Mouse (Mus musculus) frontal cortex, adult 2 months (tissue): Measurements from ENCODE around the gene P2ry10. TPM values are rescaled to one million over a fixed set of nuclear protein-coding genes. Genes with fewer than 3 reads are reported as not detected.
"Not testable (repeated sequence)": the region's sequence is repeated elsewhere in the genome, so short reads cannot be mapped to it uniquely, and the experiment has no call there.

Source experiments
- DNase-seq, 2 experiments: peaks; one replicate each; pipeline ENCODE4 v3.0.0; 2022; ENCODE audit warnings: low spot score in 1 of 2; ENCODE audit errors: extremely low spot score in 1 of 2
- polyA plus RNA-seq: library from polyadenylated mRNA; depleted of rRNA; stranded (reverse); fragments of >200 nt; gene quantifications from 2 replicates; pipeline ENCODE4 v1.2.3, GENCODE M21; 2012; rRNA removed

Gene P2ry10
- 0.04 TPM in 1 of 2 replicates, not detected in the other for polyA plus RNA-seq

DNA sequence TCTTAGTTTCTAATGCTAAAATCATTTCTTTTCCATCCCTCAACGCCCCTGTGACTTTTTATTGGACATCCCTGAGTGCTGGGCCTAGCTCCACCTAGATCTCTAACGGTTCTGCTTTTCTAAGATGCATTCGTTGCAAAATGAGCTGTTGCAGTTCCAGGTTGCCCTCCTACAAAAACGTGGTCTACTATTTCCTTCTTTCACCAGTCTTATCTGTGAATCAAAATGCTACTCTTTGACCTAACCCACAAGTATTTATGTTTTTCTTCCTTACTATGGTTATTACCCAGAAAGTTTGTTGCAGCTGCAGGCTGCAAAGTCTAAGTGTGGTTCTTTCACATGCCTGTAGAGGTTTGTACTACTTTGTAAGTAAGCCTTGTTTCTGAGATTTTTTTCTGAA, at the start of gene P2ry10:
Gene P2ry10 (plus strand): TSS at position 316 of the 400 bp plus-strand sequence.
- DNase-seq = no peak

DNA sequence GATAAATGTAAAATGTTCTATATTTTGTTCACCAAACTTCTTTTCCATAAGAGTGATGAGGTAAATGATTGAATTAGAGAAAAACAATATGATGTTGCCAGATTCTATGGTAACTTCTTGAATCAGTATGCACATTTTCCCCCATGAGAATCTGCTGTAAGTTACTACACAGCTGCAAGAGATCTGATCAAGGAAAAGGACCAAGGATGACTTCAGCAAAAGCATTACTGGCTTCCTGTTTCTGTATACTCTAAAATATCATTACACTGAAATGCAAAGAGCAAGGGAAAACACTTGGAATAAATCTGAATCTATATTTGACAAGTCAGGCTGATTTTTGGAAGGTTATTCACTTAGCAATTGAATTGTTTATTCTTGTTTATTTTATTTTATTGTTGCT, 49.1 kb upstream of the P2ry10 start:
- no peak for DNase-seq

DNA sequence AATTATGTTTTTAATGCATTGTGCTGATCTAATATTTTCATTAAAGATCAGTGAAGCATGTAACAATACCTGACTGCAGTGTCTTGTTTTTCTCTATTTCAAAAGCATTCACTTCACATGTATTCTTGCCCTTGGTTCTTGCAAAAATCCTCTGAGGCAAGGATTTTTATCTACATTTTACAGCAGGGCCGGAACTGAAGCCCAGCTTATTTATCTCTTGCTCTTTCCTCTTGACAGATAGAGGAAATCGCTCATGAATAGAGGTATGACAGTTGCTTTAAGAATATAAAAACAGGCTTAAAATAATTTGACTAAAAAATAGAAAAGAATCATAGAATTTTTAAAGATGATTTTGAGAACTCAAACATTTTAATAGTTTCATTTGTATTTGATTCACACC, 48.7 kb upstream of the P2ry10 start:
- DNase-seq = no peak

DNA sequence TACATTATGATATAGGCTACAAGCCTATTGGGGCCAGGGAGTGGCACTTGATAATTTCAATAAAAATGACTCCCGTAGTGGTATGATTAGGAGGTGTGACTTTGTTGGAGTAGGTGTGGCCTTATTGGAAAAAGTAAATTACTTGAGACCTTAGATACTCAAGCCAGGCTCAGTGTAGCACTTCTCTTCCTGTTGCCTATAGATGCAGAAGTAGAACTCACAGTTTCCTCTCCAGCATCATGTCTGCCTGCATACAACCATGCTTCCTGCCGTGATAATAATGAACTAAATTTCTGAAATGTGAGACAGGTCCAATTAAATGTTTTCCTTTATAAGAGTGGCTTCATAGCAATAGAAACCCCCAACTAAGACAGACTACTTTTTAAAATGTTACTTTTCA, 45.9 kb upstream of the P2ry10 start:
- DNase-seq = no peak

DNA sequence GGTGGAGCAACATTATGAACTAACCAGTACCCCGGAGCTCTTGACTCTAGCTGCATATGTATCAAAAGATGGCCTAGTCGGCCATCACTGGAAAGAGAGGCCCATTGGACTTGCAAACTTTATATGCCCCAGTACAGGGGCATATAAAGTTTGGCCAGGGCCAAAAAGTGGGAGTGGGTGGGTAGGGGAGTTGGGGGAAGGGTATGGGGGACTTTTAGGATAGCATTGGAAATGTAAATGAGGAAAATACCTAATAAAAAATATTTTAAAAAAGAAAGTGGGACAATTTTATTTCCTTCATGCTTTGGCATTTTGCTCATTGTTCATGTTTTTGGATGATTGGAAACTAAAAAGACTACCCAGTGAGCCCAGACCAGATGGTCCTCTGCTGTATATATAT, 4.9 kb upstream of the P2ry10 start:
- not testable (repeated sequence) for DNase-seq

DNA sequence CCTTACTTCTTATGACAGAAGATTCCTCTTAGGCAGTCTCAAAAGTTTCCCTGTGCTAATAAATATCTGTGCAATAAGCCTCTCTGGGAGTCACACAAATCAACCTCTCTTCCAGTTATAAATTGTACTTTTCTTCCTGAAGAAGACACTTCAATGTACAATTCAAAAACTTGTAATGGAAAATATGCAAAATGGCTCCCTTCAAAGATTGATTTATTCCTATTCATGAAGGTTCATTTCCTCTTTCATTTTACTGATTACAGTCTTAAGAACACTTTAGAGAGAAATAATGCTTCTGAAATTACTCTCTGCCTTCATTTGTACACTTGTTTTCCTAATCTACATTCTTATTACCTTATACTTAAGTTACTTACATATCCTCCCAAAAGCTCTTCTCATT, 4.0 kb upstream of the P2ry10 start:
- no peak for DNase-seq

DNA sequence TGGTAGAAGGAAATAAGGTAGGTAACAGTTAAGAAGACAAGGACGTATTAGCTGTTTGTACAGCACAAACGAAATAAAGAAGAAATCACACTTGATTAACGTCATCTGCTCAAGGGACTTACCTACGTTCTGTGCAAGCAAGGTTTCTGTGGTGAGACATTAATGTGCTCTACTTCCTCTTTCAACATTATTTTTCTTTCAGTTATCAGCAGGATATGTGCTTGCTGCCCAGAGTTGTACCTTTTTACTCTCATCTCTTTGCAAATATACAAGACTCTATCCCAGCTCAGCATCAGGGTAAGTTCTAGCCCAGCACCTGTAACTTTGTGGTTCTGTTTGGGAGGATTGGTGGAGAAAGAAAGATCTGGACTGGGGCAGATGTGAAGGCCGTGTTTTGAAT, 839 bp downstream of the P2ry10 start:
- no peak for DNase-seq

DNA sequence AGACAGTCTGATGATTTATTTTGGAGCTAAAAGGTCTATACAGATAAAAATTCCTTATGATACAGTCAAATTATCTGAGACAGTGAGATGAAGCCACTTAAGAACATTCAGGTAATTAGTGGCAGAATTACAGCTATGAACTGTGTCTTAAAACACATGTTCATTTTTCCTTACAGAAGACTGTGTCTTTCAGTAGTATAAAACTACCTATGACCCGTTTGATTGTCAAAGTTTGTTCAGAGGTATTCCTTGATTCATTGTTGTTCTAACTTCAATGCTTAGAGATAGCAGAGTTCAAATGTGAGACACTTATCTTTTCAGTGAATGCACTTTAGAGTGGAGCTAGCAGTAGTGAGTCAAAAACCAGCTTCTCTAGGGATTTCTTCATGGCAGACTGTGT, 1.6 kb downstream of the P2ry10 start:
- DNase-seq = no peak

DNA sequence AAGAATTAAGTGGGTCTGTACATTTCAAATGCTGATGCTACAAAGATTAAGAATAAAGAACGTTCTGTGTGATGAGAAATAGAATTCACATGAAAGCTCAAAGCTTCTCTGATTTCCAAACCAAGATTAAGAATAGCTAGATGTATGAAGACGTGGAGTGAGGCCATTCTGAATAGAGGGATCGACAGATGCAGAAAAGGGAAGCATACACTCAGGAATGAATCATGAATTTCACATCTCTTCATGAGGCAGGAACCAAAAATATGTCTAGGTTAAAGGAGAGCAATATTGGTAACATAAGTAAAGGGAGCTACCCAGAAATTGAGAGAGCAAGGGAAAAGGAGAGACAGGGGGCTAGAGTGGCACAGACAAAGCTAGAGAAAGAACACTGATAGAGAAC, 7.3 kb downstream of the P2ry10 start:
- DNase-seq = no peak

DNA sequence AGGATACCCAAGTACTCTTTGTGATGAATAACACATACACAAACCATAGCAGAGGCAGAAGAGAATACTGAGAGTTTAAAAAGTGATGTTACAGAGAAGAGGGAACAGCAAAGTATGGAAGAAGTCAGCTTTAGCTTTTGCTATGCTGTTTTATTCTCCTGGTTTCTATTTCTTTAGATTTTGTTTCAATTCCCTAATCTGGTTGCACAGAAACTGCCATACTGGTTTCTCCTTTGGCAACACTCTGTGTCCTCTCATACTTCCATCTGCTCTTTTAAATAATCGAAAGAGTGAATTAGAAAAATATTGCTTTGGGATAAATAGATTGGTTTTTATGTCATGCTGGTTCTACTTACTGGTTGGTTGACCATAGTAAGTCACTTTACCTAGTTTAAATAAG, 28.0 kb downstream of the P2ry10 start:
- DNase-seq = no peak

DNA sequence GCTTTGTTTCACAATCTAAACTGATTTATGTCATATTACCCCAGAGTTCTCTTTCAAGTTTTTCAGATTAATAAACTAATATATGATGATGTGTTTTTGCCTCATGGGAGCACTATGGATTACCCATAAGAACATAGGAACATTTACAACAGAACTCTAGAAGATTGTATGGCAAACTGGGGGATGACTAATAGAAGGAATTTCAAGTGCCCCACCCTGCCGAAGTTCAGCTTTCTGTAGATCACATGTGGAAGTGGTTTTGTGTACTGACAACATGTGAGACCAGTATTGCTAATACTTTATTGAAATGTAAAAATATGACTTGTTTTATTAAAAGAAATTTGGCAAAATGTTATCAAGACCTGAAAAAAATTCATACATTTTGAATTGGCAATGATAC, 28.7 kb downstream of the P2ry10 start:
- DNase-seq = no peak

DNA sequence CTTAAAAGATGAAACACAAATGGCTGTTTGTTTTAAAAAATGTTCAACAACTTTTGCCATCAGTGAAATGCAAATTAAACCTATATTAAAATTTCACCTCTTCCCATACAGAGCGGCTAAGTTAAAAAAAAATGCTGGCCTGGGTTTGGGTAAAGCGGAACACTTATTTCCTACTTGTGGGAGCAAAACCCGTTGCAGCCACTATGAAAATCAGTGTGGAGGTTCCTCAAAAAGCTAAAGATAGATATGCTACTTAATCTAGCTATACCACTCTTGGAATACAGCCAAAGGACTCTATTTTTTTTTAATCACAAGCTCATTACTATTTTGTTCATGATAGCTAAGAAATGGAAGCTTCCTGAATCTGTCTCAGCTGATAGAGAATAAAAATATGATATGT, 54.9 kb downstream of the P2ry10 start:
- DNase-seq = no peak

DNA sequence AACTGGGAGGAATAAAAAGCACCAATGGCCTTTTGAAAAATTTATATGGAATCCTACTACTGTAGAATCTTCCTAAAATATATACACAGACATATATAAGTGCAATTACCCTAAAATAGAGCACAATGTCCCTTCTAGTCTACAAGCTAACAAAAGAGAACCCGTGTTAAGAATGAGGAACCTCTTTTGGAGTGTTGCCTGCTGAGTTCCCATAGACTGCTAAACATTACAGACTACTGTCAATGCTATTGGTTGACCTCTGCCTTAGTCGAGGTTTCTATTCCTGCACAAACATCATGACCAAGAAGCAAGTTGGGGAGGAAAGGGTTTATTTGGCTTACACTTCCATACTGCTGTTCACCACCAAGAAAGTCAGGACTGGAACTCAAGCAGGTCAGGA, 55.6 kb downstream of the P2ry10 start:
- no peak for DNase-seq

DNA sequence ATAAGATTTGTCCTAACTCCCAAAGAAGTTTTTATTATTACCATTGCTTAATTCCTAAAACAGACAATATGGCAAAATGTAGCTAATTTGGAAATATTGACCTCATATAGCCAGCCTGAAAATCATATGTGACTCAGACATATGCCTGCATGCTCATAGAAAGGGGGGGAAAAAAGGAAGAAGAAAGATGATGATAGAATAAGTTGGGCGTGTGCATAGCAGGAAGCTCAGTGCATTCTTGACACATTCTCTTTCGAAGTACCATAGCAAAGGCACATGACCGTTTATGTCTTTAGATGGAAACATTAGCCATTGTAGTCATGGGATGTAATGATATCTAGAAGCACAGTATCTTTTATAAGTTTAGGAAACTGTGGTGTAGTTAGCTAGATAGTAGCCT, 60.4 kb downstream of the P2ry10 start, which contains the start of gene P2ry10b:
Gene P2ry10b (plus strand): TSS at position 247 of the 400 bp plus-strand sequence.
- DNase-seq = no peak

DNA sequence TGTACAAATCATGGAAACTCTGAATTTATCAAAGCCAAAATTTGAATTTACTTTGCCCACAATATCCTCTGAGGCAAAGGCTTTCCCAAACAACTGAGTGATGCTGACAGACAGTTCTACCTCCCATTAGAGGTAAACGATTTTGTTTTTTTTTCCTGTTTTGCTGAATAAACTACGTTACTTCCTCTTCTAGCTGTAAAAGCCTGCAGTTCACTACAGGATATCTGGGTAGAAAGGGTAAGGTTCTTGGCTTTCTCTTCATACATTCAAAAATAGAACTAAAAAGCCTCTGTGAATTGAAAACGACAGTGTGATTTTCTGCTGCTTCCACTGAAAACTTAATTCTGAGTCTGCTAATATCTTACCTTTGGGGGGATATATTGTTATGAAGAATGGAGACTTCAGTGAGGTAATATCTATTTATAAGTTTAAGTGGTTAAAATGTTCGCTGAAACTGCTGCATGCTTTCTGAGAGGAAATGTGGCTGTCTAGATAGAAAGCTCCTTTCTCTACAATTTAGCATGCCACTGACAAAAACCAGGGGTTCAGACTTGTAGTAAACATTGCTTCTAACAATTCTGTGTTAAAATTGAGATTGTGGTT, 61.2 kb downstream of the P2ry10 start:
- DNase-seq = no peak

DNA sequence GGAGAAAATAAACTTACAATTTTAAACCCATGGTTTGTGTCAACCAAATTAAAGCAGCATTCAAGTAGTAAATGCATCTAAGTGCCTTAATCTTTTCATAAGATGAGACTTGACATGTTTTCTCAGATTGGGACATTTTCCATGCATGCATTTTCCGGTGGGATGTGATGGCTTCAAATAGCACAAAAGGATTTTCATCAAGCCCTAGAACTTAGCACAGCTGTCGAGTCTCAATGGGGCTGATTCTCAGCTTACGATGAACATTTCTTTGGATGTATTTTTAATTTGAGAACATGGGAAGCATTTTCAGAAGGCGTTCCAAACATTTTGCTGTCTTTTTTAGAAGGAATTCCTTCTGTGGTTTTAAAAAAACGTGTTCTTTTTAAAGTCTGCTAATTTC, 61.7 kb downstream of the P2ry10 start:
- no peak for DNase-seq

DNA sequence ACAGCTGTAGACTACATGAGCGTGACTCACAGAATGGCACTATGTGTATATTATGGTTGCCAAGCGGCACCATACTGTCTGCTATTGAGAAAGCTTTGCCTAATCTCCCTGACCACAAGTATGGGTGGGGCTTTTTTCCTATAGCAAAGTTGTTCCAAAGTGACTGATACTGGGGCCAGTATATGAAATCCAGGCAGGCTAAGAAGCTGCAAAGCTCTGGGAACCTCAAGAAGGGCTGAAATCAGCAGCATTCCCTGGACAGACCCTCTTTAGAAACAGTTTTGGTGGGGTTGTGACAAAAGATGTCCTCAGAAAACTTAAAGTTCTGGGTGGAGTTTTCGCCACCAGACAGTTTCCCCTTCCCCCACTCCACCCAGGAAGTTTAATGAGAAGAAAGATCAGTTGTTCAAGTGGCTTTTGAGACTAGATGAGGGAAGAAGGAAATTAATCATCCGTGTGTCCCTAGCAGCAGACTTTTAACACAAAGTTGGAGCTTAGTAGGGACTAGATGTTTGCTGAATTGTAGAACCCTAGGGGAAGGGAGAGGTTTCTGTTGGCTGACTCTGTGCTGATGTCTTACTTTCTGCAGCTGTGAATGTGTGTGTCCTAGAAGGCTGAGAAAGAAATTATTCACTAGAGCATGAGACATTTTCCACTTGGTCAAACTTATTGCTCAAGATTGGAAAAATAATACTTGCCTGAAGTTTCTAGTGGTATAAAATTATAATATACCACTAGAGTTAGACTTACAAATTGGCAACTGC, 62.6 kb downstream of the P2ry10 start:
- DNase-seq = no peak

Other genes starting within 250 kb of the P2ry10 start
- gene Rtl3, start 247.8 kb upstream of the P2ry10 start, polyA plus RNA-seq = 0.08 and 0.16 TPM in 2 replicates
- gene Lpar4, start 167.9 kb upstream of the P2ry10 start, polyA plus RNA-seq = 1.1 and 1.3 TPM in 2 replicates
- gene P2ry10b, start 60.4 kb downstream of the P2ry10 start, polyA plus RNA-seq = 0.29 and 0.46 TPM in 2 replicates
- gene Gpr174, start 167.4 kb downstream of the P2ry10 start, polyA plus RNA-seq = 0.11 and 0.18 TPM in 2 replicates